Comparison of ENCODE assay signal across 30 mouse cellular contexts in the genomic region with DNA sequence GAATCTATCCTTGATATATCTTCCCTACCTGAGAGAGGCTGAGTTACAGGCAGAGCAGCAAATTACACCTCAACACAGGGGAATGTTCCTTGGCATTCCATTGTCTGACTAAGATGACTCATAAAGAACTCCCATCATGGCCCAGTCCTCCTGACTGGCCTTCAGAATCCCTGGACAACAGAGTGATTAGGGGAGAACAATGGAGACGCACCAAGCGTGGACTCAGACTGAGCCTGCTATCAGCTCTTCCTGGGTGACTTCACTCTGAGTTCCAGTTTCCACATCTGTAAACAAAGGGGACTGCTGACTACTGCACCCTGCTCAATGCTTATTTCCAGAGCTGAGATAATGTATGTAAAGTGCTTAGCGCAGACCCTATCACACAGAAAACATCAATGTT.
DNase-seq lines count a peak whose midpoint lies in the region; ATAC-seq and TF ChIP-seq lines count a peak whose summit lies in the region.
"Had no signal": no experiment of that assay in that cellular context is flagged by ENCODE, and none has a peak within 500 bp of the region (broad histone marks: within the 10 kb centered on the region; RNA-seq: fewer than 3 reads in every experiment).

No protein-coding gene starts in this region.

- no peaks in the 10 kb centered on the region for H3K79me2 ChIP-seq in myocyte (ENCODE audit: control insufficient read depth, insufficient read depth)

- no peak for DNase-seq in liver
- DNase-seq in 3T3-L1 (ENCODE audit: low read depth, low spot score) = peak; percentile 81
- DNase-seq in Muller cell, postnatal 12 days (ENCODE audit: inconsistent ontology term) = peak; percentile 46
- no peak for DNase-seq in kidney, postnatal 36 days
- no peak for DNase-seq in left cerebral cortex, postnatal 4 days
- DNase-seq: adrenal gland, postnatal 36 days; cerebellum, adult 18-20 months; cerebellum, postnatal 10 days; gastrocnemius, adult 2 months; heart, postnatal 14 days; kidney, adult 2 months; layer of hippocampus, adult 9-11 months; lung, embryonic 14.5 days; right cerebral cortex, postnatal 4 days; thymus, postnatal 14 days had no signal

- no peak overlapping the region for H3K4me3 ChIP-seq in liver, embryonic 12.5 days
- no peak overlapping the region for H3K4me3 ChIP-seq in myocyte
- H3K4me3 ChIP-seq in forebrain, embryonic 13.5 days = no peak overlapping the region
- H3K4me3 ChIP-seq: embryonic facial prominence, embryonic 13.5 days; forebrain, embryonic 10.5 days; gastrocnemius, adult 2 months; heart, embryonic 13.5 days; hindbrain, embryonic 10.5 days; hindbrain, embryonic 15.5 days; neural tube, embryonic 13.5 days had no signal

- intact Hi-C loops in left cerebral cortex, postnatal 4 days (cut with DNase I) = loop anchor here (10.0 kb wide), 1 partner anchor 57 kb away; no protein-coding TSS in a partner anchor

- peaks cover 8% of the 10 kb centered on the region for H3K4me1 ChIP-seq in liver, embryonic 12.5 days
- H3K4me1 ChIP-seq in forebrain, embryonic 13.5 days = peaks cover 13% of the 10 kb centered on the region; the same call in 1 of the 2 replicates
- H3K4me1 ChIP-seq: embryonic facial prominence, embryonic 13.5 days had no signal

- 58% methylated on average over 3 of the region's 3 CpGs for WGBS in liver, embryonic 12.5 days (ENCODE audit: insufficient replicate concordance)
- WGBS in forebrain, embryonic 13.5 days = 77% methylated on average over 3 of the region's 3 CpGs

- H3K4me2 ChIP-seq in liver, embryonic 12.5 days = no peak overlapping the region
- H3K4me2 ChIP-seq in myocyte (ENCODE audit: low read depth) = peak overlapping the region; percentile 12
- H3K4me2 ChIP-seq in forebrain, embryonic 13.5 days = no peak overlapping the region
- H3K4me2 ChIP-seq: embryonic facial prominence, embryonic 13.5 days; heart, embryonic 13.5 days; hindbrain, embryonic 15.5 days; lung, embryonic 14.5 days; midbrain, embryonic 11.5 days; neural tube, embryonic 13.5 days had no signal

- H3K27me3 ChIP-seq in liver, embryonic 12.5 days (replicated peaks) = no peaks in the 10 kb centered on the region
- H3K27me3 ChIP-seq in myocyte (ENCODE audit: control insufficient read depth, insufficient read depth, insufficient read length) = no peaks in the 10 kb centered on the region
- no peaks in the 10 kb centered on the region for H3K27me3 ChIP-seq in forebrain, embryonic 13.5 days
- H3K27me3 ChIP-seq: embryonic facial prominence, embryonic 13.5 days; heart, embryonic 13.5 days; hindbrain, embryonic 15.5 days; neural tube, embryonic 13.5 days had no signal

- H3K36me3 ChIP-seq in liver, embryonic 12.5 days = no peaks in the 10 kb centered on the region
- no peaks in the 10 kb centered on the region for H3K36me3 ChIP-seq in myocyte (ENCODE audit: control insufficient read depth, insufficient read depth)
- no peaks in the 10 kb centered on the region for H3K36me3 ChIP-seq in forebrain, embryonic 13.5 days (ENCODE audit: poor library complexity, severe bottlenecking)
- H3K36me3 ChIP-seq: embryonic facial prominence, embryonic 13.5 days; forebrain, embryonic 10.5 days; heart, embryonic 13.5 days; hindbrain, embryonic 10.5 days; hindbrain, embryonic 15.5 days; neural tube, embryonic 13.5 days had no signal

- H3K9me3 ChIP-seq in liver, embryonic 12.5 days (replicated peaks) = no peaks in the 10 kb centered on the region
- no peaks in the 10 kb centered on the region for H3K9me3 ChIP-seq in forebrain, embryonic 13.5 days (replicated peaks)
- H3K9me3 ChIP-seq: embryonic facial prominence, embryonic 13.5 days; forebrain, embryonic 10.5 days; heart, embryonic 13.5 days; hindbrain, embryonic 10.5 days; hindbrain, embryonic 15.5 days; neural tube, embryonic 13.5 days had no signal

- H3ac ChIP-seq in myocyte (ENCODE audit: control insufficient read depth, insufficient read length) = no peak overlapping the region

- ATAC-seq in liver, embryonic 12.5 days = 0 out of 2 replicates have a peak, but pooled peaks have one; percentile 15
- ATAC-seq in forebrain, embryonic 13.5 days = no peak
- ATAC-seq: CD4-positive, CD25-positive, alpha-beta regulatory T cell, adult 4 months; forebrain, embryonic 16.5 days; inflammation-experienced regulatory T-cells, adult 6 months; midbrain, embryonic 16.5 days had no signal

- H3K9ac ChIP-seq in liver, embryonic 12.5 days = no peak overlapping the region
- no peak overlapping the region for H3K9ac ChIP-seq in forebrain, embryonic 13.5 days
- H3K9ac ChIP-seq: embryonic facial prominence, embryonic 13.5 days; heart, embryonic 13.5 days; hindbrain, embryonic 15.5 days; lung, embryonic 14.5 days; neural tube, embryonic 13.5 days had no signal

- TF ChIP-seq POLR2A in myocyte (IDR thresholded peaks at IDR 0.05; ENCODE audit: insufficient read length, low read depth) = no peak

- H3K27ac ChIP-seq in liver, embryonic 12.5 days = no peak overlapping the region
- no peak overlapping the region for H3K27ac ChIP-seq in forebrain, embryonic 13.5 days
- H3K27ac ChIP-seq: embryonic facial prominence, embryonic 13.5 days; forebrain, embryonic 10.5 days; gastrocnemius, adult 2 months; heart, embryonic 13.5 days; hindbrain, embryonic 10.5 days; hindbrain, embryonic 15.5 days; kidney, postnatal 0 days; neural tube, embryonic 13.5 days had no signal

TF ChIP-seq in myocyte, 11 proteins besides CTCF, POLR2A, EP300 and RAD21:
- TF ChIP-seq MYOG (IDR thresholded peaks at IDR 0.05; ENCODE audit: control insufficient read depth in 1 of 3, insufficient read depth in 1 of 3, insufficient read length in 2 of 3, low read depth in 2 of 3) = no peak

Comparison
In these comparisons a context has a peak if more than half of its experiments do, and no peak if none do; other contexts are left out.
1. DNase-seq: peak in 3T3-L1 (single experiment) and Muller cell, postnatal 12 days (single experiment); none in liver (single experiment), kidney, postnatal 36 days (0 of 2) and left cerebral cortex, postnatal 4 days (single experiment).